In genomic region chr10:95898471-95899154, GRCm38 (mm10) we compare ENCODE assay signal across 8 mouse cellular contexts. TPM values are rescaled to one million over a fixed set of nuclear protein-coding genes. Genes with fewer than 3 reads are reported as not detected.
DNase-seq lines count a peak whose midpoint lies in the region; ATAC-seq lines count a peak whose summit lies in the region.
"Had no signal": no experiment of that assay in that cellular context is flagged by ENCODE, and none has a peak within 500 bp of the region (broad histone marks: within the 10 kb centered on the region; RNA-seq: fewer than 3 reads in every experiment).

No protein-coding gene starts in this region.

- H3K27ac ChIP-seq in hindbrain, embryonic 12.5 days: no peak overlapping the region
- no peak overlapping the region for H3K27ac ChIP-seq in hindbrain, embryonic 16.5 days (ENCODE audit: low read depth, low read length)

- DNase-seq in CD4-positive helper T cell, adult 2 months (ENCODE audit: low read depth, low spot score): peak; percentile 46
- DNase-seq in MEL-GATA-1-ER (ENCODE audit: extremely low read depth, low read depth): peak; percentile 16
- peak; percentile 42 for DNase-seq in forelimb bud, embryonic 11.5 days (ENCODE audit: low read depth, low spot score)
- DNase-seq in layer of hippocampus, adult 9-11 months: peak; percentile 20
- peak; percentile 55 to 57 for DNase-seq in right cerebral cortex, postnatal 10 days (ENCODE audit: low spot score in 2 of 2)

- WGBS in hindbrain, embryonic 12.5 days: 71% methylated on average over 5 of the region's 5 CpGs
- 65% methylated on average over 5 of the region's 5 CpGs for WGBS in hindbrain, embryonic 16.5 days

- no peak overlapping the region for H3K4me3 ChIP-seq in hindbrain, embryonic 12.5 days
- H3K4me3 ChIP-seq in hindbrain, embryonic 16.5 days (ENCODE audit: low read length): no peak overlapping the region
- H3K4me3 ChIP-seq: myocyte had no signal

- no peaks in the 10 kb centered on the region for H3K27me3 ChIP-seq in hindbrain, embryonic 12.5 days
- no peaks in the 10 kb centered on the region for H3K27me3 ChIP-seq in hindbrain, embryonic 16.5 days (replicated peaks; ENCODE audit: control insufficient read depth, insufficient read depth, low read length)

- no peaks in the 10 kb centered on the region for H3K36me3 ChIP-seq in hindbrain, embryonic 12.5 days
- H3K36me3 ChIP-seq in hindbrain, embryonic 16.5 days (ENCODE audit: control insufficient read depth, insufficient read depth, low read length): no peaks in the 10 kb centered on the region

- H3K4me2 ChIP-seq in hindbrain, embryonic 12.5 days (replicated peaks): no peak overlapping the region
- H3K4me2 ChIP-seq in hindbrain, embryonic 16.5 days (ENCODE audit: low read length): no peak overlapping the region

- no peaks in the 10 kb centered on the region for H3K9me3 ChIP-seq in hindbrain, embryonic 12.5 days (replicated peaks)
- no peaks in the 10 kb centered on the region for H3K9me3 ChIP-seq in hindbrain, embryonic 16.5 days (ENCODE audit: control insufficient read depth, low read length)

- no peak overlapping the region for H3K9ac ChIP-seq in hindbrain, embryonic 12.5 days
- no peak overlapping the region for H3K9ac ChIP-seq in hindbrain, embryonic 16.5 days (ENCODE audit: low read depth, low read length)

- ATAC-seq in hindbrain, embryonic 12.5 days (ENCODE audit: low FRiP score): peak; percentile 26; the same call in 1 of the 2 replicates
- no peak for ATAC-seq in hindbrain, embryonic 16.5 days

- peaks cover 7% of the 10 kb centered on the region; the same call in 1 of the 2 replicates for H3K4me1 ChIP-seq in hindbrain, embryonic 12.5 days
- H3K4me1 ChIP-seq in hindbrain, embryonic 16.5 days (ENCODE audit: control insufficient read depth, insufficient read depth, low read depth, low read length): peaks cover 5% of the 10 kb centered on the region; the same call in 1 of the 2 replicates

RNA-seq across cellular contexts. Expression of gene Eea1, which starts 41.8 kb away (rescaled TPM):
- 18.7 and 20.3 TPM in 2 replicates for polyA plus RNA-seq in hindbrain, embryonic 12.5 days (2016; fragmentation: Nextera tagmentation; extraction: Ambion mirVana)
- 21.6 and 23.2 TPM in 2 replicates for polyA plus RNA-seq in hindbrain, embryonic 16.5 days (2015; fragmentation: Nextera tagmentation; extraction: Ambion mirVana)

RNA-seq across cellular contexts. Expression of gene Gm33543, which starts 55.9 kb away (rescaled TPM):
- polyA plus RNA-seq in hindbrain, embryonic 12.5 days (2016; fragmentation: Nextera tagmentation; extraction: Ambion mirVana): not detected in 2 replicates
- not detected in 2 replicates for polyA plus RNA-seq in hindbrain, embryonic 16.5 days (2015; fragmentation: Nextera tagmentation; extraction: Ambion mirVana)
- polyA plus RNA-seq: myocyte had no signal
